Mouse (Mus musculus) intestine, embryonic 14.5 days (tissue): ENCODE results near the gene Amigo1. TPM values are rescaled to one million over a fixed set of nuclear protein-coding genes. Genes with fewer than 3 reads are reported as not detected.

Experiments used
- ATAC-seq: fragments of 200-750 bp; cut with Nextera tagmentation; replicated peaks from 2 replicates; pipeline ENCODE4 v1.8.0; 2017; ENCODE audit warnings: low read depth, moderate number of reproducible peaks, moderate TSS enrichment, moderate library complexity; ENCODE audit not compliant: low FRiP score, low TSS enrichment
- DNase-seq: peaks from one replicate; pipeline ENCODE4 v3.0.0-alpha.2; 2018; ENCODE audit warnings: low spot score
- H3K27ac ChIP-seq: fragments of 300-500 bp; sonication (generic); 2 replicates; pipeline ENCODE4 v1.5.1; 2014; ENCODE audit warnings: low read depth, mild to moderate bottlenecking, control low read depth
- H3K27me3 ChIP-seq: fragments of 300-500 bp; sonication (generic); replicated peaks from 2 replicates; pipeline ENCODE4 v1.6.1; 2014; ENCODE audit warnings: low read length, control low read depth; ENCODE audit not compliant: control insufficient read depth, insufficient read depth
- H3K36me3 ChIP-seq: fragments of 300-500 bp; sonication (generic); 2 replicates; pipeline ENCODE4 v1.6.1; 2014; ENCODE audit warnings: low read length, control low read depth; ENCODE audit not compliant: control insufficient read depth, insufficient read depth
- H3K4me1 ChIP-seq: fragments of 300-500 bp; sonication (generic); replicated peaks from 2 replicates; pipeline ENCODE4 v1.6.1; 2014; ENCODE audit warnings: low read length, control low read depth, mixed read lengths; ENCODE audit not compliant: control insufficient read depth, insufficient read depth
- H3K4me2 ChIP-seq: fragments of 300-500 bp; sonication (generic); 2 replicates; pipeline ENCODE4 v1.6.1; 2014; ENCODE audit warnings: low read length
- H3K4me3 ChIP-seq: fragments of 300-500 bp; sonication (generic); 2 replicates; pipeline ENCODE4 v1.5.1; 2014; ENCODE audit warnings: low read depth, low read length, control low read depth, mixed read lengths
- H3K9ac ChIP-seq: fragments of 300-500 bp; sonication (generic); 2 replicates; pipeline ENCODE4 v1.6.1; 2014; ENCODE audit warnings: mild to moderate bottlenecking, low read length
- H3K9me3 ChIP-seq: fragments of 300-500 bp; sonication (generic); 2 replicates; pipeline ENCODE4 v1.6.1; 2016; ENCODE audit warnings: low read length, control low read depth; ENCODE audit not compliant: control insufficient read depth
- WGBS: fragments of 180-500 bp; shearing (Covaris S2); extraction: QIAGEN DNeasy Blood & Tissue Kit; methylation state at CpG from one replicate; pipeline ENCODE4 v1.1.7; 2014; 5-methylcytosine and 5-hydroxymethylcytosine counted together
- polyA plus RNA-seq: library from polyadenylated mRNA; unstranded; fragments of >200 nt; fragmentation: Nextera tagmentation; extraction: Ambion mirVana; gene quantifications from 2 replicates; pipeline ENCODE4 v1.2.1, GENCODE M21; 2014

Gene Amigo1
- polyA plus RNA-seq, 1 experiment from 2014 or later, result 3.5 TPM

GRCm38 (mm10) chr3:108203212-108203611 lies 17.1 kb downstream of the Amigo1 start:
- no peak for DNase-seq
- Histone ChIP-seq H3K9ac (no peak overlapping the region), H3K9me3 (no peaks in the 10 kb centered on the region), H3K27ac (no peak overlapping the region), H3K36me3 (peaks cover 59% of the 10 kb centered on the region), H3K27me3 (no peaks in the 10 kb centered on the region), H3K4me3 (no peak overlapping the region), H3K4me2 (no peak overlapping the region), H3K4me1 (peaks cover 7% of the 10 kb centered on the region; the same call in 1 of the 2 replicates)
- ATAC-seq, result no peak
- 92% methylated on average over 13 of the region's 13 CpGs for WGBS

DNA sequence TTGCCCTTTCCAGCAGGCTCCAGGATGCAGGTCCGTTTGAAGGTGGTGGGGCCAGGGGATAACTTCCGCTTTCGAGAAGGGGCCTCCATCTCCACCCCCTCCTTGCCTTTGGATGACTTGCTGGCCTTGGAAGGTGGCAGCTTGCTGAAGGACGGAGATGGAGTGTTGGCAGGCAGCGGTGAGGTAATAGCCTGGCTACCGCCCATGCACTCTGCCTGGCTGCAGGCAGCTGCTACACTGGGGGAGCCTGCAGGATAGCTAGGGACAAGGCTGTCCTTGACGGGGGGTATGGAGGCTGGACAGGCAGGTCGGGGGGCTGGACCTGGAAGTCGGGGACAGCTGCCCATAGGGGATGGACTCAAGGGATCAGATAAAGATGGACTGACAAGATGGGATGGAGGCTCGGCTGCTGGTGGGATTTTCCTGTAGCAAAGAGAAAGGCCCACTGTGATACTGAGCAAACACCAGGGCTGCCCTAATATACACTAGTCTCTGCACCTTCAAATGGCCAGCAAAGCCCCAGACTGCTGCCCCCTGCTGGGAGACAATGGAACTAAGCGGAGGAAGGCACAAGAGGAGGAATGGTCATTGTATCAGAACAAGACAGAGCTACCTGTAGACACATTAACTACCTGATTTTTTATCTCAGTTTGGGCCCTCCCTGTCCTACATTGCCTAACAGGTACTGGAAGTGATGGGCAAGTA lies 17.6 kb downstream of the Amigo1 start:
- peak; percentile 95 for DNase-seq
- ATAC-seq, result no peak
- Histone ChIP-seq H3K4me3 (no peak overlapping the region), H3K27me3 (no peaks in the 10 kb centered on the region), H3K9ac (no peak overlapping the region), H3K27ac (no peak overlapping the region), H3K4me1 (peaks cover 13% of the 10 kb centered on the region), H3K36me3 (peaks cover 56% of the 10 kb centered on the region), H3K4me2 (no peak overlapping the region), H3K9me3 (no peaks in the 10 kb centered on the region)
- WGBS, result 82% methylated on average over 11 of the region's 11 CpGs

DNA sequence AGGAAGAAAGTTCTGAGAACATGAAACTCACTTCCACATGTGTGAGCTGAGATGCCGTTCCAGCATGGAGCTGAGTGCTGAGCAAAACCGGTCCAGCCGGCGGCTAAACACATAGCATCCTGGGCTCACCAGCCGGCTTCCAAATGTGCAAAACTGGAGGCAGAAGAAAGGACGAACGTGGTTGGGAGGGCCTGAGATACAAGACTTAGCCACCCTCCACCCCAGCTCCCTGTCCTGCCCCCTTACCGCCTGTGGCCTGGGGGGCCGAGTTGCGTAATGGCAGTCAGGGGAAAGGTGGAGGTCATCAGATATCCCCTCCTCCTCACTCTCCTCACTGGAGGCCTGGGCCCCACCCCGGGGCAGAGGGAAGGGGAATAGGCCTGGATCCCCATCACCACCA lies 18.3 kb downstream of the Amigo1 start:
- H3K9me3 ChIP-seq, result no peaks in the 10 kb centered on the region
- H3K4me1 ChIP-seq, result peaks cover 20% of the 10 kb centered on the region
- no peak for DNase-seq
- no peak overlapping the region for H3K4me2 ChIP-seq
- 83% methylated on average over 11 of the region's 11 CpGs for WGBS
- H3K9ac ChIP-seq, result no peak overlapping the region
- no peak for ATAC-seq
- no peak overlapping the region for H3K27ac ChIP-seq
- no peaks in the 10 kb centered on the region for H3K27me3 ChIP-seq
- no peak overlapping the region for H3K4me3 ChIP-seq
- peaks cover 53% of the 10 kb centered on the region for H3K36me3 ChIP-seq

DNA sequence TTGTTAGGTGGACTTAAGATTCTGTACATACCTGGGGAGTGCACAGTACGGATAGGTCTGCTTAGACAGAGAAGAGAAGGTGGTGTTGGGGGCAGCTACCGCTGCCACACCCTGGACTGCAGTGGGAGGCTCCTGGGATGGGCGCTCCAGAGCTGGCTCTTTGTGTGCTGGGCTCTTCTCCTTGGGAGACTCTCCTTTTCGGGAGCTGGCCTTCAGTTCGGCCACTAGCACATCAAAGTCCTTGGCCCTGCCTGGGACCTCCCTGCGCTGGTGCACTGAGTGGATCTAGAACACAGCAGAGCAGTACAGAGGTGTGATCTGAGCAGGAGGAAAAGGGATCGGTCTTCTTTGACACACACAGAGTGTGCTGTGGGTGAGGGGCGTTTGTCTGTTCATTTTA lies 19.5 kb downstream of the Amigo1 start:
- H3K4me3 ChIP-seq, result no peak overlapping the region
- ATAC-seq, result no peak
- H3K36me3 ChIP-seq, result peaks cover 53% of the 10 kb centered on the region
- peaks cover 20% of the 10 kb centered on the region for H3K4me1 ChIP-seq
- no peak overlapping the region for H3K4me2 ChIP-seq
- 86% methylated on average over 8 of the region's 8 CpGs for WGBS
- no peaks in the 10 kb centered on the region for H3K9me3 ChIP-seq
- no peaks in the 10 kb centered on the region for H3K27me3 ChIP-seq
- no peak for DNase-seq
- no peak overlapping the region for H3K9ac ChIP-seq
- H3K27ac ChIP-seq, result no peak overlapping the region

- H3K27ac ChIP-seq, result peak overlapping the region; percentile 30
- peaks cover 15% of the 10 kb centered on the region for H3K4me1 ChIP-seq
- peaks cover 50% of the 10 kb centered on the region for H3K36me3 ChIP-seq
- H3K9me3 ChIP-seq, result no peaks in the 10 kb centered on the region
- H3K9ac ChIP-seq, result no peak overlapping the region
- H3K27me3 ChIP-seq, result no peaks in the 10 kb centered on the region
- DNase-seq (peak; percentile 65), ATAC-seq (no peak)
- H3K4me3 ChIP-seq, result no peak overlapping the region
- H3K4me2 ChIP-seq, result no peak overlapping the region
- WGBS, result 80% methylated on average over 15 of the region's 15 CpGs
These were observed 20.7 kb downstream of the Amigo1 start for GRCm38 (mm10) chr3:108206731-108207375.

DNA sequence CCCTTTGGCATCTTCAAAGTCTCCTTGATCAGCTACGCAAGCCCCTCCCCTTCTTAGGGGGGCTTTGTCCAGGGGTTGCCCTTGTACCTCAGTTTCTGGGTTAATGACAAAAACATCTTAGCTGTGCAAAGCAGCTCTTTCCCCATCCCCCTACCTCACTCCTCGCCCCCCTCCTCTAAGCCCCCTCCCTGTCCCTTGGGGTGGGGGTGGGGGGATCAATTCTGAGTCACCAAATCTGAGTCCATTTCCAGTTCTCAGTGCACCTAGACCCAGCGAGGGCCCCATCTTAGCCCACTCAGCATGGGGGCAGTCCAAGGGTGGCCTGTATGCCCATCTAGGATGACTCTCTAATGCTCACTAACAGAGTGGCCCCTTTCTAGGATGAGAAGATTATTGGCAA lies 22.9 kb downstream of the Amigo1 start:
- H3K9ac ChIP-seq, result peak overlapping the region; percentile 84; the same call in 1 of the 2 replicates
- WGBS, result 78% methylated on average over 3 of the region's 3 CpGs

DNA sequence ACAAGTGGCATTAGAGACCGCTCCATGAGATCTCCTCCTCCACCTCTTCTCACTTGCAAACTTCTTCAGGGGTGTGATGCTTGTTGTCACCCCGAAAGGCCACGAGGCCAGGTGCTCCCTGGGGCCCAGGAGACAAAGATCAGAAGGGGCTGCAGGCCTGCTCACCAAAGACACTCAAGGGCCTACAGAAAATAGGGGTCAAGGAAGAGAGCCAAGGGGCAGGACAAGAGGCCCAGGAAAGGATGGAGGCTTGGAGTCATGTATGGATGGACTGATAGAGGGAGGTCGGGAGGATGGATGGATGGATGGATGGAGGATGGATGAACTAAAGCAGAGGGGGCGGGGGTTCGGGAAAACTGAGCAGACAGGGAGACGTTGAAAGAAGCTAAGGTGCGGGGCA lies 23.4 kb downstream of the Amigo1 start:
- WGBS, result 6% methylated on average over 8 of the region's 8 CpGs
- Histone ChIP-seq H3K27me3 (no peaks in the 10 kb centered on the region), H3K36me3 (peaks cover 30% of the 10 kb centered on the region), H3K9me3 (no peaks in the 10 kb centered on the region), H3K9ac (peak overlapping the region; percentile 84), H3K4me3 (peak overlapping the region; percentile 64), H3K4me1 (peaks cover 15% of the 10 kb centered on the region), H3K4me2 (peak overlapping the region; percentile 89), H3K27ac (peak overlapping the region; percentile 87)
- DNase-seq (no peak), ATAC-seq (peak; percentile 4)

More for the DNA sequence above, 22.9 kb downstream of the Amigo1 start:
- no peaks in the 10 kb centered on the region for H3K9me3 ChIP-seq
- H3K4me3 ChIP-seq, result peak overlapping the region; percentile 64
- H3K4me2 ChIP-seq, result peak overlapping the region; percentile 89
- no peak for ATAC-seq
- peaks cover 35% of the 10 kb centered on the region for H3K36me3 ChIP-seq
- no peak overlapping the region for H3K27ac ChIP-seq
- DNase-seq, result no peak
- H3K27me3 ChIP-seq, result no peaks in the 10 kb centered on the region
- peaks cover 15% of the 10 kb centered on the region for H3K4me1 ChIP-seq

GRCm38 (mm10) chr3:108209946-108210770 lies 24.0 kb downstream of the Amigo1 start:
- peaks cover 15% of the 10 kb centered on the region for H3K4me1 ChIP-seq
- peak overlapping the region; percentile 64 for H3K4me3 ChIP-seq
- no peaks in the 10 kb centered on the region for H3K9me3 ChIP-seq
- peak overlapping the region; percentile 84 for H3K9ac ChIP-seq
- peak overlapping the region; percentile 89 for H3K4me2 ChIP-seq
- peak; percentile 96 for DNase-seq
- H3K27ac ChIP-seq, result peak overlapping the region; percentile 87
- peaks cover 25% of the 10 kb centered on the region for H3K36me3 ChIP-seq
- peak; percentile 94 for ATAC-seq
- under 1% methylated on average over 59 of the region's 72 CpGs for WGBS
- no peaks in the 10 kb centered on the region for H3K27me3 ChIP-seq
